Mouse (Mus musculus) lung, embryonic 15.5 days (tissue): ENCODE measurements around the gene Ptprg. TPM values are rescaled to one million over a fixed set of nuclear protein-coding genes. Genes with fewer than 3 reads are reported as not detected.

Experiments used
- ATAC-seq: fragments of 200-750 bp; cut with Nextera tagmentation; 2 replicates; pipeline ENCODE4 v1.8.0; 2017; ENCODE audit warnings: moderate number of reproducible peaks, borderline replicate concordance; ENCODE audit not compliant: low FRiP score, low TSS enrichment; ENCODE audit errors: extremely low read depth
- H3K27ac ChIP-seq: fragments of 300-500 bp; sonication (generic); 2 replicates; pipeline ENCODE4 v1.5.1; 2015; ENCODE audit warnings: moderate library complexity, mild to moderate bottlenecking, inconsistent platforms
- H3K27me3 ChIP-seq: fragments of 300-500 bp; sonication (generic); 2 replicates; pipeline ENCODE4 v1.6.1; 2015; ENCODE audit warnings: inconsistent platforms
- H3K36me3 ChIP-seq: fragments of 300-500 bp; sonication (generic); 2 replicates; pipeline ENCODE4 v1.6.1; 2015; ENCODE audit warnings: inconsistent platforms
- H3K4me1 ChIP-seq: fragments of 300-500 bp; sonication (generic); 2 replicates; pipeline ENCODE4 v1.6.1; 2015; ENCODE audit warnings: inconsistent platforms
- H3K4me2 ChIP-seq: fragments of 300-500 bp; sonication (generic); 2 replicates; pipeline ENCODE4 v1.6.1; 2015; ENCODE audit warnings: inconsistent platforms, mild to moderate bottlenecking, moderate library complexity
- H3K4me3 ChIP-seq: fragments of 300-500 bp; sonication (generic); 2 replicates; pipeline ENCODE4 v1.5.1; 2015; ENCODE audit warnings: mild to moderate bottlenecking, inconsistent platforms
- H3K9ac ChIP-seq: fragments of 300-500 bp; sonication (generic); 2 replicates; pipeline ENCODE4 v1.6.1; 2015; ENCODE audit warnings: inconsistent platforms
- H3K9me3 ChIP-seq: fragments of 300-500 bp; sonication (generic); 2 replicates; pipeline ENCODE4 v1.6.1; 2016; ENCODE audit warnings: inconsistent platforms
- WGBS: fragments of 180-500 bp; shearing (Covaris S2); methylation state at CpG from one replicate; pipeline ENCODE4 v1.1.7; 2015; 5-methylcytosine and 5-hydroxymethylcytosine counted together
- polyA plus RNA-seq: library from polyadenylated mRNA; unstranded; fragments of >200 nt; fragmentation: Nextera tagmentation; extraction: Ambion mirVana; gene quantifications from 2 replicates; pipeline ENCODE4 v1.2.1, GENCODE M21; 2015

Gene Ptprg
- polyA plus RNA-seq, 1 experiment from 2014 or later, result 29.9 TPM

- no peaks in the 10 kb centered on the region for H3K9me3 ChIP-seq
- no peak overlapping the region for H3K4me2 ChIP-seq
- H3K36me3 ChIP-seq, result no peaks in the 10 kb centered on the region
- no peak overlapping the region for H3K4me3 ChIP-seq
- H3K27me3 ChIP-seq, result no peaks in the 10 kb centered on the region
- 77% methylated on average over 7 of the region's 7 CpGs for WGBS
- H3K27ac ChIP-seq, result no peak overlapping the region
- ATAC-seq, result no peak
- no peak overlapping the region for H3K9ac ChIP-seq
- H3K4me1 ChIP-seq, result no peaks in the 10 kb centered on the region
Measured at GRCm38 (mm10) chr14:11665046-11665445, 111.7 kb downstream of the Ptprg start.

- H3K9ac ChIP-seq, result no peak overlapping the region
- no peak for ATAC-seq
- WGBS, result 23% methylated on average over 3 of the region's 3 CpGs
- H3K4me1 ChIP-seq, result no peaks in the 10 kb centered on the region
- no peak overlapping the region for H3K27ac ChIP-seq
- H3K9me3 ChIP-seq, result no peaks in the 10 kb centered on the region
- no peak overlapping the region for H3K4me2 ChIP-seq
- no peaks in the 10 kb centered on the region for H3K36me3 ChIP-seq
- no peak overlapping the region for H3K4me3 ChIP-seq
- no peaks in the 10 kb centered on the region for H3K27me3 ChIP-seq
Measured at GRCm38 (mm10) chr14:11667762-11668161, 114.4 kb downstream of the Ptprg start.

- Histone ChIP-seq H3K27ac (no peak overlapping the region), H3K9ac (no peak overlapping the region), H3K36me3 (no peaks in the 10 kb centered on the region), H3K27me3 (no peaks in the 10 kb centered on the region), H3K4me2 (no peak overlapping the region), H3K9me3 (no peaks in the 10 kb centered on the region), H3K4me3 (no peak overlapping the region), H3K4me1 (no peaks in the 10 kb centered on the region; the same call in 1 of the 2 replicates)
- ATAC-seq, result no peak
- 32% methylated on average over 6 of the region's 6 CpGs for WGBS
Measured at GRCm38 (mm10) chr14:11670847-11671246, 117.5 kb downstream of the Ptprg start.

GRCm38 (mm10) chr14:11672981-11673547 lies 119.7 kb downstream of the Ptprg start:
- H3K36me3 ChIP-seq, result no peaks in the 10 kb centered on the region
- no peak overlapping the region for H3K9ac ChIP-seq
- no peak for ATAC-seq
- no peaks in the 10 kb centered on the region; the same call in 1 of the 2 replicates for H3K4me1 ChIP-seq
- H3K27ac ChIP-seq, result no peak overlapping the region
- H3K27me3 ChIP-seq, result no peaks in the 10 kb centered on the region
- no peak overlapping the region for H3K4me2 ChIP-seq
- no peaks in the 10 kb centered on the region for H3K9me3 ChIP-seq
- H3K4me3 ChIP-seq, result no peak overlapping the region
- WGBS, result 83% methylated on average over 3 of the region's 3 CpGs

- Histone ChIP-seq H3K27ac (no peak overlapping the region), H3K9ac (no peak overlapping the region), H3K36me3 (no peaks in the 10 kb centered on the region), H3K4me3 (no peak overlapping the region), H3K4me2 (no peak overlapping the region), H3K4me1 (peaks cover 25% of the 10 kb centered on the region), H3K9me3 (no peaks in the 10 kb centered on the region), H3K27me3 (no peaks in the 10 kb centered on the region)
- WGBS, result 65% methylated on average over 4 of the region's 4 CpGs
- ATAC-seq, result no peak
Measured at GRCm38 (mm10) chr14:11678201-11678600, 124.9 kb downstream of the Ptprg start.

- Histone ChIP-seq H3K4me2 (no peak overlapping the region), H3K4me1 (peaks cover 38% of the 10 kb centered on the region), H3K4me3 (no peak overlapping the region), H3K36me3 (no peaks in the 10 kb centered on the region), H3K9ac (no peak overlapping the region), H3K27ac (no peak overlapping the region), H3K27me3 (no peaks in the 10 kb centered on the region), H3K9me3 (no peaks in the 10 kb centered on the region)
- ATAC-seq, result no peak
- 67% methylated on average over 3 of the region's 3 CpGs for WGBS
Measured at GRCm38 (mm10) chr14:11679741-11680140, 126.4 kb downstream of the Ptprg start.

GRCm38 (mm10) chr14:11680621-11681020 lies 127.3 kb downstream of the Ptprg start:
- Histone ChIP-seq H3K4me1 (peaks cover 38% of the 10 kb centered on the region), H3K27me3 (no peaks in the 10 kb centered on the region), H3K9ac (no peak overlapping the region), H3K36me3 (no peaks in the 10 kb centered on the region), H3K9me3 (no peaks in the 10 kb centered on the region), H3K4me2 (no peak overlapping the region), H3K27ac (no peak overlapping the region), H3K4me3 (no peak overlapping the region)
- 71% methylated on average over 2 of the region's 2 CpGs for WGBS
- no peak for ATAC-seq

- peak; percentile 82 for ATAC-seq
- H3K27ac ChIP-seq, result no peak overlapping the region; the same call in 1 of the 2 replicates
- H3K4me2 ChIP-seq, result no peak overlapping the region
- no peaks in the 10 kb centered on the region for H3K36me3 ChIP-seq
- H3K4me1 ChIP-seq, result peaks cover 38% of the 10 kb centered on the region
- H3K27me3 ChIP-seq, result no peaks in the 10 kb centered on the region
- H3K9ac ChIP-seq, result no peak overlapping the region
- 8% methylated on average over 3 of the region's 3 CpGs for WGBS
- no peak overlapping the region for H3K4me3 ChIP-seq
- H3K9me3 ChIP-seq, result no peaks in the 10 kb centered on the region
Measured at GRCm38 (mm10) chr14:11682441-11682840, 129.1 kb downstream of the Ptprg start.

- Histone ChIP-seq H3K4me2 (no peak overlapping the region), H3K36me3 (no peaks in the 10 kb centered on the region), H3K4me1 (peaks cover 38% of the 10 kb centered on the region), H3K4me3 (no peak overlapping the region), H3K9me3 (no peaks in the 10 kb centered on the region), H3K27me3 (no peaks in the 10 kb centered on the region), H3K9ac (no peak overlapping the region), H3K27ac (0 out of 2 replicates have a peak overlapping the region, but pooled peaks have one; percentile 7)
- WGBS, result 31% methylated on average over 10 of the region's 10 CpGs
- ATAC-seq, result no peak
Measured at GRCm38 (mm10) chr14:11683386-11684081, 130.2 kb downstream of the Ptprg start.

- Histone ChIP-seq H3K9me3 (no peaks in the 10 kb centered on the region), H3K4me2 (no peak overlapping the region), H3K4me3 (no peak overlapping the region), H3K27ac (0 out of 2 replicates have a peak overlapping the region, but pooled peaks have one; percentile 7), H3K9ac (no peak overlapping the region), H3K36me3 (no peaks in the 10 kb centered on the region), H3K27me3 (no peaks in the 10 kb centered on the region), H3K4me1 (peaks cover 38% of the 10 kb centered on the region)
- no peak for ATAC-seq
- 63% methylated on average over 2 of the region's 2 CpGs for WGBS
Measured at GRCm38 (mm10) chr14:11684104-11684503, 130.8 kb downstream of the Ptprg start.

GRCm38 (mm10) chr14:11687541-11687940 lies 134.2 kb downstream of the Ptprg start:
- Histone ChIP-seq H3K27ac (no peak overlapping the region), H3K4me2 (no peak overlapping the region)
- WGBS, result 74% methylated on average over 1 of the region's 1 CpGs

GRCm38 (mm10) chr14:11688142-11688541 lies 134.8 kb downstream of the Ptprg start:
- WGBS, result 70% methylated on average over 6 of the region's 6 CpGs
- no peak overlapping the region for H3K27ac ChIP-seq
- no peak for ATAC-seq

More at GRCm38 (mm10) chr14:11687541-11687940, 134.2 kb downstream of the Ptprg start:
- H3K27me3 ChIP-seq, result no peaks in the 10 kb centered on the region
- ATAC-seq, result no peak
- no peak overlapping the region for H3K9ac ChIP-seq
- peaks cover 20% of the 10 kb centered on the region for H3K4me1 ChIP-seq
- no peak overlapping the region for H3K4me3 ChIP-seq
- H3K9me3 ChIP-seq, result no peaks in the 10 kb centered on the region
- H3K36me3 ChIP-seq, result no peaks in the 10 kb centered on the region

More at GRCm38 (mm10) chr14:11688142-11688541, 134.8 kb downstream of the Ptprg start:
- Histone ChIP-seq H3K9me3 (no peaks in the 10 kb centered on the region), H3K4me3 (no peak overlapping the region), H3K27me3 (no peaks in the 10 kb centered on the region), H3K4me1 (peaks cover 14% of the 10 kb centered on the region), H3K36me3 (no peaks in the 10 kb centered on the region), H3K4me2 (no peak overlapping the region), H3K9ac (no peak overlapping the region)
